12 mouse cellular contexts compared by ENCODE assay signal in genomic region chr12:52186963-52187590, GRCm38 (mm10).
DNase-seq lines count a peak whose midpoint lies in the region; ATAC-seq and TF ChIP-seq lines count a peak whose summit lies in the region.
"Had no signal": no experiment of that assay in that cellular context is flagged by ENCODE, and none has a peak within 500 bp of the region (broad histone marks: within the 10 kb centered on the region; RNA-seq: fewer than 3 reads in every experiment).

No protein-coding gene starts in this region.

- H3K9me3 ChIP-seq in heart, postnatal 0 days (replicated peaks; ENCODE audit: control insufficient read depth, low read length): no peaks in the 10 kb centered on the region
- no peaks in the 10 kb centered on the region for H3K9me3 ChIP-seq in embryonic facial prominence, embryonic 14.5 days (ENCODE audit: control insufficient read depth, low read length)
- no peaks in the 10 kb centered on the region for H3K9me3 ChIP-seq in limb, embryonic 13.5 days
- H3K9me3 ChIP-seq: embryonic facial prominence, embryonic 12.5 days; heart, embryonic 10.5 days; megakaryocyte, embryonic 14.5 days had no signal

- no peak overlapping the region for H3K27ac ChIP-seq in heart, postnatal 0 days (ENCODE audit: low read depth)
- no peak overlapping the region for H3K27ac ChIP-seq in embryonic facial prominence, embryonic 14.5 days (replicated peaks; ENCODE audit: low read depth, low read length)
- H3K27ac ChIP-seq in limb, embryonic 13.5 days: no peak overlapping the region

- H3K4me2 ChIP-seq in heart, postnatal 0 days (ENCODE audit: low read depth, low read length): no peak overlapping the region
- H3K4me2 ChIP-seq in embryonic facial prominence, embryonic 14.5 days (ENCODE audit: low read depth, low read length): no peak overlapping the region
- no peak overlapping the region for H3K4me2 ChIP-seq in limb, embryonic 13.5 days (replicated peaks)
- H3K4me2 ChIP-seq: embryonic facial prominence, embryonic 12.5 days had no signal

- DNase-seq in heart, postnatal 0 days (ENCODE audit: low spot score): peak; percentile 5
- DNase-seq in heart, postnatal 4 days: no peak
- peak; percentile 60 for DNase-seq in Muller cell, postnatal 12 days (ENCODE audit: inconsistent ontology term)
- DNase-seq in embryonic facial prominence, embryonic 14.5 days (ENCODE audit: low spot score): peak; percentile 90
- no peak for DNase-seq in T-cell, adult 2 months (ENCODE audit: low spot score)
- DNase-seq in kidney, adult 18-20 months: no peak
- DNase-seq in adrenal gland, adult 8-10 months: no peak

- no peak for ATAC-seq in heart, postnatal 0 days (ENCODE audit: insufficient read depth, low read depth)
- ATAC-seq in embryonic facial prominence, embryonic 14.5 days (ENCODE audit: low read depth): peak; percentile 77
- ATAC-seq in limb, embryonic 13.5 days (ENCODE audit: low FRiP score, low read depth): peak; percentile 76; the same call in 1 of the 2 replicates
- ATAC-seq: activated CD4-positive, CD25-positive, alpha-beta regulatory T cell, adult 4 months had no signal

- H3K4me3 ChIP-seq in heart, postnatal 0 days (ENCODE audit: low read depth, low read length): no peak overlapping the region
- H3K4me3 ChIP-seq in embryonic facial prominence, embryonic 14.5 days (ENCODE audit: low read depth, low read length): no peak overlapping the region
- no peak overlapping the region for H3K4me3 ChIP-seq in limb, embryonic 13.5 days
- H3K4me3 ChIP-seq: embryonic facial prominence, embryonic 12.5 days; heart, embryonic 10.5 days; megakaryocyte, embryonic 14.5 days had no signal

- no peaks in the 10 kb centered on the region for H3K36me3 ChIP-seq in heart, postnatal 0 days (replicated peaks; ENCODE audit: control insufficient read depth, insufficient read depth, low read length)
- H3K36me3 ChIP-seq in embryonic facial prominence, embryonic 14.5 days (ENCODE audit: control insufficient read depth, insufficient read depth, low read length): no peaks in the 10 kb centered on the region
- H3K36me3 ChIP-seq in limb, embryonic 13.5 days: no peaks in the 10 kb centered on the region
- H3K36me3 ChIP-seq: embryonic facial prominence, embryonic 12.5 days; heart, embryonic 10.5 days had no signal

- TF ChIP-seq CTCF in heart, postnatal 0 days (IDR thresholded peaks at IDR 0.05; ENCODE audit: low read depth): no peak

- no peak overlapping the region for H3K9ac ChIP-seq in heart, postnatal 0 days (replicated peaks; ENCODE audit: low read depth, low read length)
- no peak overlapping the region for H3K9ac ChIP-seq in embryonic facial prominence, embryonic 14.5 days (ENCODE audit: low read depth, low read length)
- no peak overlapping the region for H3K9ac ChIP-seq in limb, embryonic 13.5 days
- H3K9ac ChIP-seq: embryonic facial prominence, embryonic 12.5 days had no signal

- WGBS in heart, postnatal 0 days: 59% methylated on average over 5 of the region's 5 CpGs
- WGBS in embryonic facial prominence, embryonic 14.5 days: 22% methylated on average over 5 of the region's 5 CpGs
- WGBS in limb, embryonic 13.5 days: 29% methylated on average over 5 of the region's 5 CpGs

- peaks cover 8% of the 10 kb centered on the region; the same call in 1 of the 2 replicates for H3K4me1 ChIP-seq in heart, postnatal 0 days (ENCODE audit: control insufficient read depth, insufficient read depth)
- peaks cover 5% of the 10 kb centered on the region for H3K4me1 ChIP-seq in embryonic facial prominence, embryonic 14.5 days (ENCODE audit: control insufficient read depth, insufficient read depth, low read length)
- H3K4me1 ChIP-seq in limb, embryonic 13.5 days: peaks cover 10% of the 10 kb centered on the region

- no peak for TF ChIP-seq EP300 in heart, postnatal 0 days (IDR thresholded peaks at IDR 0.05; ENCODE audit: low read depth)

- H3K27me3 ChIP-seq in heart, postnatal 0 days (ENCODE audit: control insufficient read depth, insufficient read depth, low read length): no peaks in the 10 kb centered on the region
- H3K27me3 ChIP-seq in embryonic facial prominence, embryonic 14.5 days (replicated peaks; ENCODE audit: control insufficient read depth, insufficient read depth, low read length): no peaks in the 10 kb centered on the region
- no peaks in the 10 kb centered on the region for H3K27me3 ChIP-seq in limb, embryonic 13.5 days
- H3K27me3 ChIP-seq: embryonic facial prominence, embryonic 12.5 days; megakaryocyte, embryonic 14.5 days had no signal

Comparison
In these comparisons a context has a peak if more than half of its experiments do, and no peak if none do; other contexts are left out.
1. DNase-seq: peak in heart, postnatal 0 days (single experiment), Muller cell, postnatal 12 days (single experiment) and embryonic facial prominence, embryonic 14.5 days (single experiment); none in heart, postnatal 4 days (single experiment), T-cell, adult 2 months (single experiment), kidney, adult 18-20 months (single experiment) and adrenal gland, adult 8-10 months (single experiment).